Mouse (Mus musculus): ENCODE data around the gene 2210016L21Rik. TPM values are rescaled to one million over a fixed set of nuclear protein-coding genes. Genes with fewer than 3 reads are reported as not detected.
A peak's percentile ranks its signal among the peaks of the same experiment; 100 is the strongest.

Gene 2210016L21Rik
- total RNA-seq, 2 experiments from 2014 or later: 27.1 to 30.3 TPM

GRCm38 (mm10) chr5:114973131-114973530, 31.2 kb downstream of the 2210016L21Rik start:
- intact Hi-C loops (cut with DNase I): loop anchor here (10.0 kb wide), 1 partner anchor 212 kb away; no protein-coding TSS in a partner anchor
- DNase-seq: no peak

- no peak for DNase-seq
- intact Hi-C loops (cut with DNase I): loop anchor here (5.0 to 10.0 kb wide), 3 partner anchors 185 to 260 kb away; partner anchors contain the start of gene Pop5
Measured at GRCm38 (mm10) chr5:114976935-114977334, 35.0 kb downstream of the 2210016L21Rik start.

GRCm38 (mm10) chr5:114978473-114978872, 36.5 kb downstream of the 2210016L21Rik start:
- peak in 1 of 2 experiments; percentile 29 for DNase-seq
- intact Hi-C loops (cut with DNase I): loop anchor here (5.0 to 10.0 kb wide), 3 partner anchors 184 to 259 kb away; partner anchors contain the start of gene Pop5

GRCm38 (mm10) chr5:114978888-114979249, 36.9 kb downstream of the 2210016L21Rik start:
- intact Hi-C loops (cut with DNase I): loop anchor here (1.0 to 10.0 kb wide), 4 partner anchors 97 to 258 kb away; partner anchors contain the start of gene Pop5
- peak in 1 of 2 experiments; percentile 29 for DNase-seq

- DNase-seq: peak; percentile 81 to 86
- intact Hi-C loops (cut with DNase I): loop anchor here (1.0 to 10.0 kb wide), 4 partner anchors 97 to 258 kb away; partner anchors contain the start of gene Pop5
Measured at GRCm38 (mm10) chr5:114979250-114980121, 37.5 kb downstream of the 2210016L21Rik start.

- DNase-seq: peak in 1 of 2 experiments; percentile 20
- intact Hi-C loops (cut with DNase I): no loop called here
Measured at GRCm38 (mm10) chr5:114980122-114980748, 38.3 kb downstream of the 2210016L21Rik start.

- no peak for DNase-seq
- intact Hi-C loops (cut with DNase I): no loop called here
Measured at GRCm38 (mm10) chr5:114982001-114982400, 40.0 kb downstream of the 2210016L21Rik start.

GRCm38 (mm10) chr5:114985074-114985473, 43.1 kb downstream of the 2210016L21Rik start:
- no peak for DNase-seq
- intact Hi-C loops (cut with DNase I): no loop called here

- no peak for DNase-seq
Measured at GRCm38 (mm10) chr5:114996447-114996846, 54.5 kb downstream of the 2210016L21Rik start.

GRCm38 (mm10) chr5:114997327-114997726, 55.4 kb downstream of the 2210016L21Rik start:
- no peak for DNase-seq
- intact Hi-C loops (cut with DNase I): no loop called here

More at GRCm38 (mm10) chr5:114996447-114996846, 54.5 kb downstream of the 2210016L21Rik start:
- intact Hi-C loops (cut with DNase I): no loop called here

Other genes starting within 250 kb of the 2210016L21Rik start
- 1 to 10 TPM; 5.1 to 5.7 TPM for gene Tchp, start 234.4 kb upstream of the 2210016L21Rik start, total RNA-seq (2021)
- gene Ankrd13a, start 167.5 kb upstream of the 2210016L21Rik start, total RNA-seq (2021): 10 to 100 TPM; 54.4 to 55.6 TPM
- 10 to 100 TPM; 48.0 to 52.2 TPM for gene Git2, start 166.6 kb upstream of the 2210016L21Rik start, total RNA-seq (2021)
- 10 to 100 TPM; 15.5 to 17.8 TPM for gene 1500011B03Rik, start 118.7 kb upstream of the 2210016L21Rik start, total RNA-seq (2021)
- not detected for gene 4930519G04Rik, start 88.5 kb upstream of the 2210016L21Rik start, total RNA-seq (2021)
- gene Gm9936, start 83.5 kb upstream of the 2210016L21Rik start, total RNA-seq (2021): not detected
- 1 to 10 TPM; 2.2 to 3.7 TPM for gene Oasl2, start 45.2 kb upstream of the 2210016L21Rik start, total RNA-seq (2021)
- under 1 TPM; 0.40 to 0.50 TPM for gene Oasl1, start 18.9 kb upstream of the 2210016L21Rik start, total RNA-seq (2021)
- gene Hnf1a, start 28.9 kb downstream of the 2210016L21Rik start, total RNA-seq (2021): not detected
- gene Sppl3, start 69.0 kb downstream of the 2210016L21Rik start, total RNA-seq (2021): 10 to 100 TPM; 51.9 to 56.5 TPM
- not detected for gene Gm10401, start 156.1 kb downstream of the 2210016L21Rik start, total RNA-seq (2021)
- gene Acads, start 177.2 kb downstream of the 2210016L21Rik start, total RNA-seq (2021): 100 to 1,000 TPM; 198 to 202 TPM
- gene Unc119b, start 192.8 kb downstream of the 2210016L21Rik start, total RNA-seq (2021): 10 to 100 TPM; 23.8 TPM
- 10 to 100 TPM; 72.9 to 85.0 TPM for gene Mlec, start 216.0 kb downstream of the 2210016L21Rik start, total RNA-seq (2021)